Mouse (Mus musculus) small intestine, adult 2 months (tissue): ENCODE measurements at regions not wholly inside any gene's neighbourhood (a gene's known extent, or its start where the extent isn't known, plus 50 kb on each side); places are given as distances from the start of the nearest gene placed in this dataset.

Experiments used
- H3K27ac ChIP-seq: fragments of 200-500 bp; 2 replicates; pipeline ENCODE4 v1.5.1; 2012; ENCODE audit warnings: low read depth, low read length, control low read depth, inconsistent platforms; ENCODE audit not compliant: insufficient read depth
- H3K27me3 ChIP-seq: fragments of 200-500 bp; 2 replicates; pipeline ENCODE4 v1.6.1; 2012; ENCODE audit warnings: mild to moderate bottlenecking, moderate library complexity, low read length, inconsistent platforms; ENCODE audit not compliant: control insufficient read depth, insufficient read depth
- H3K36me3 ChIP-seq: fragments of 200-500 bp; 2 replicates; pipeline ENCODE4 v1.6.1; 2012; ENCODE audit warnings: mild to moderate bottlenecking, low read length, control low read depth, inconsistent platforms; ENCODE audit not compliant: control insufficient read depth, insufficient read depth
- H3K4me1 ChIP-seq: fragments of 200-500 bp; 2 replicates; pipeline ENCODE4 v1.6.1; 2012; ENCODE audit warnings: low read length, inconsistent platforms, mixed read lengths; ENCODE audit not compliant: control insufficient read depth, insufficient read depth, insufficient read length
- H3K4me3 ChIP-seq: fragments of 200-500 bp; 2 replicates; pipeline ENCODE4 v1.5.1; 2012; ENCODE audit warnings: low read depth, mild to moderate bottlenecking, control low read depth, inconsistent platforms, low read length, moderate library complexity
- CTCF ChIP-seq: fragments of 200-500 bp; IDR thresholded peaks from 2 replicates; pipeline ENCODE4 v1.5.1; 2012; ENCODE audit warnings: low read depth, mild to moderate bottlenecking, control low read depth, inconsistent platforms, low read length, moderate library complexity, mixed read lengths; ENCODE audit not compliant: insufficient replicate concordance, insufficient read length; ENCODE audit errors: extremely low read depth
- POLR2A ChIP-seq: fragments of 200-500 bp; IDR thresholded peaks from 2 replicates; pipeline ENCODE4 v1.6.1; 2012; ENCODE audit warnings: low read depth, mild to moderate bottlenecking, control low read depth, inconsistent platforms, low read length, moderate library complexity
- WGBS: fragments of 180-500 bp; shearing (Covaris S2); methylation state at CpG from one replicate; pipeline ENCODE4 v1.1.7; 2018; 5-methylcytosine and 5-hydroxymethylcytosine counted together

DNA sequence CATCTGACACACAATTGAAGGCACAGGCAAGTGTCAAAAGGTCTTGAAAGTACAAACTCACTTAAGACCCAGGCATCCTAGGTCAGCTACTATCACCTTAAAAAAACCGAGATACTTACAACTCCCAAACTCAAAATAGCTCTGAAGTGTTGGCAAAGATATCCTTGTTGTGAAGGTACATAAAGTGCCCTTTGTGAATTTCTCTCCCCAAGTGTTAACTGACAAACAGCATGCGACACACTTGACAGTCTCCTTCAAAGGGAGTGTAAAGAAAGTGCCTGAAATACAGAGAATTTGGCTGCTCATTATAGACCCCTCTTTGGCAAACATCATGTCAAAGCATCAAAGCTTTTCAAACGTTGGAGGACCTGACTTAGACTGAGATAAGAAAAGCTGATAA lies 2634.2 kb downstream of the 9330182O14Rik start:
- 18% methylated on average over 3 of the region's 3 CpGs for WGBS
- no peaks in the 10 kb centered on the region for H3K27me3 ChIP-seq
- no peaks in the 10 kb centered on the region for H3K4me1 ChIP-seq
- no peak for TF ChIP-seq POLR2A
- TF ChIP-seq CTCF = no peak
- no peak overlapping the region for H3K4me3 ChIP-seq
- no peak overlapping the region for H3K27ac ChIP-seq
- H3K36me3 ChIP-seq = no peaks in the 10 kb centered on the region

DNA sequence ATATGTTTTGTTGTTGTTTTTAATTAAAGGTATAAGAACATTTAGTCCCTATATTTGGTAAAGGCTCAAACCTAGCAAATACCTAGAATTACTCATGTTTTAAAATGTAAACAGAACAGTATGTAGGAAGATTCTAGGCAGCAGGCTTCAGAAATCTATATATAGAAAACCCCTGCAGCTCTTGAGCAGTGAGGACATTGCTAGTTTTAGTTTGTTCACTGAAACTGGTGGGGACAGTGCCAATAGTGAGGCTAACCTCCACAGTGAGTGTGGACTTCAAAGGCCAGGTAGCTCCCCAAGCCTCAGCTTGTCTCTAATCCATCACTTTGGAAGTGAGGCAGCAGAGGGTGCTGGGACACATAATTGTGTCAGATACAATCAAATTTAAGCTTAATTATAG lies 2645.7 kb downstream of the 9330182O14Rik start:
- no peaks in the 10 kb centered on the region for H3K36me3 ChIP-seq
- TF ChIP-seq POLR2A (no peak), CTCF (no peak)
- no peaks in the 10 kb centered on the region for H3K4me1 ChIP-seq
- no peak overlapping the region for H3K4me3 ChIP-seq
- H3K27me3 ChIP-seq = no peaks in the 10 kb centered on the region
- H3K27ac ChIP-seq = no peak overlapping the region

DNA sequence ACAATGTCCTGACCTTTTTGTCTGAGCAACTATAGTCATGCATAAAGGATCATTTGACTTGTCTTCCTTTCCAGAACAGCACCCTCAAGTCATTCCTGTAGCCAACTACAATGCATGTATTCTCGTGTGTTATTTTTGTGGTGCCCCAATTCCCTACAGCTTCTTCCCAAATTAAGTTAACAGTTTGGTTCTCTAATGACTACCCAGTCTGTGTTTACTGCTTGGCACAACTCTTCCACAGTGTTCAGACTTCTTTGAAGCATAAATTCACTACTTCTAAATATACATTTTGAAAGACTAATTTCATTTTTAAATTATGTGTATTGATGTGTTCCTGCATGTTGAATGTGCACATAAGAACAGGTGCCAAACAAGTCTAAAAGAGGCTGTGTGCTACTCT lies 2667.1 kb downstream of the 9330182O14Rik start:
- no peaks in the 10 kb centered on the region for H3K27me3 ChIP-seq
- H3K4me1 ChIP-seq = no peaks in the 10 kb centered on the region
- WGBS = 84% methylated on average over 1 of the region's 1 CpGs
- H3K27ac ChIP-seq = no peak overlapping the region
- H3K36me3 ChIP-seq = no peaks in the 10 kb centered on the region
- TF ChIP-seq CTCF = no peak
- TF ChIP-seq POLR2A = no peak
- no peak overlapping the region for H3K4me3 ChIP-seq

DNA sequence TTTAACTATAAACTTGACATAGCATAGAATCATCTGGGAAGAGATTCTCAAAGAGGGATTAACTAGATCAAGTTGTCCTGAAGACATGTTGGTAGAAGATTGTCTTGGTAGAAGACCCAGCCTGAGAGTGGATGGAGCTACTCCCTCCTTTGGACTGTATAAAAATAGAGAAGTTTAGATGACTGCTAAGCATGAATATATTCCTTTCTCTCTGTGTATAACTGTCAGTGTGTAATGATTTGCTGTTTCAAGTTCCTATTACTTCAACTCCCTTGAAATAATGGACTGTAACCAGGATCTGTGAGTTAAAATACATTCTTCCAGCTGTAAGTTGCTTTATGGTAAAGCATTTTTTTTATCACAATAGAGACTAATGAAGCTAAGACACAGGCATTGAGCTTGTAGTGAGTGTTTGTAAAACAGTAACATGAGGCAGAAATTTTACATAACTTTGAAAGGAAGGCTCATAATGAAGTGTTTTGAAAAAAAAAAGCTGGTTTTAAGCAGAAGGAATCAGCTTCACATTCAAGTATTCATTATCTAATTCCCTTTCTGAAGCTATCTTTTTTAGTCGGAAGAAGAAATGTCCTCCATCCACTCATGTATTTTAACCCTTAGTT lies 2676.8 kb downstream of the 9330182O14Rik start:
- TF ChIP-seq CTCF = no peak
- TF ChIP-seq POLR2A = no peak
- H3K27ac ChIP-seq = no peak overlapping the region
- WGBS = 83% methylated on average over 1 of the region's 1 CpGs
- no peaks in the 10 kb centered on the region for H3K36me3 ChIP-seq
- no peak overlapping the region for H3K4me3 ChIP-seq
- no peaks in the 10 kb centered on the region for H3K27me3 ChIP-seq
- no peaks in the 10 kb centered on the region for H3K4me1 ChIP-seq

- no peak overlapping the region for H3K4me3 ChIP-seq
- no peaks in the 10 kb centered on the region for H3K4me1 ChIP-seq
- TF ChIP-seq POLR2A (no peak), CTCF (no peak)
- no peaks in the 10 kb centered on the region for H3K36me3 ChIP-seq
- WGBS = 68% methylated on average over 4 of the region's 4 CpGs
- no peak overlapping the region for H3K27ac ChIP-seq
- no peaks in the 10 kb centered on the region for H3K27me3 ChIP-seq
Observed at GRCm38 (mm10) chr15:42815026-42815724, 2681.0 kb downstream of the 9330182O14Rik start.

DNA sequence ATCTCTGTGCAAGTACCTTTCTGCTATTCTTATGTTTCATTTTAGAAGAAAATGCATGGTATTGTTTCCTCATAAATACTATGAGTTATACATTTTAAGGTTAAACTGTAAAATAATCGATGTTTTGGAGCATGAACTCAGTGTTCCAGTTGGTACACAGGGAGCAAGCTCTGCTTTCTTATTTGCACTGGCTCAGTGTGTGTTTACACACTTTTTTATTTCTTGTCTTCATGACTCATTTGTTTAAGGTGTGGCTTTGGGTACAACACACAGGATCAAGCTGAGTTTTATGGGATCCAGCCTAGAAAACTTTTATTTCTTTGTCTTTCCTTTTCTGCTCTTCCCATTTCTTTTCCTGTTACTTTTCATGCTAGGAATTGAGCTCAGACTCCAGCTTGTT lies 2704.7 kb downstream of the 9330182O14Rik start:
- WGBS = 33% methylated on average over 1 of the region's 1 CpGs
- no peak for TF ChIP-seq POLR2A
- TF ChIP-seq CTCF = no peak
- no peak overlapping the region for H3K27ac ChIP-seq

DNA sequence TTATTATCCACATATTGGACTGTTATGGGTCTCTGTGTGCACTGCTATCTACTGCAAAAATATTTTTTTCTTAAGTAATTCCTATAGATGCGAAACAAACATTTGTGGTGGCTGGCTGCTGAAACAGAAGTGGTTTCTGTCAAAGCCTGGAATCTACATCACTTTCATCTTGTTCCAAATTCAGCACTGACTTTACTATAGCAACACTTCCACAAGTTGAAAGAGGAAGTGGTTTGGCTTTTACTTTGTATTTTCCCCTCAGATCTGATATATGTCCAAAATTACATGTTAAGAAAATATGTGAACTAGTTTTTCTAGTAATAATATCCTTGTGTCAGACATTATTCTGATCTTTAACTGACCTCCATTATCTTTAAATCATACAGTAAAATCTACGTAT lies 2715.8 kb downstream of the 9330182O14Rik start:
- H3K36me3 ChIP-seq = no peaks in the 10 kb centered on the region
- no peak overlapping the region for H3K4me3 ChIP-seq
- no peak overlapping the region for H3K27ac ChIP-seq
- H3K27me3 ChIP-seq = no peaks in the 10 kb centered on the region
- WGBS = 80% methylated on average over 2 of the region's 2 CpGs
- H3K4me1 ChIP-seq = no peaks in the 10 kb centered on the region
- TF ChIP-seq CTCF (no peak), POLR2A (no peak)

More for the DNA sequence above, 2704.7 kb downstream of the 9330182O14Rik start:
- no peaks in the 10 kb centered on the region for H3K36me3 ChIP-seq
- H3K4me1 ChIP-seq = no peaks in the 10 kb centered on the region
- H3K4me3 ChIP-seq = no peak overlapping the region
- no peaks in the 10 kb centered on the region; the same call in 1 of the 2 replicates for H3K27me3 ChIP-seq

GRCm38 (mm10) chr15:42872491-42872890 lies 2738.3 kb downstream of the 9330182O14Rik start:
- Histone ChIP-seq H3K27ac (no peak overlapping the region), H3K4me3 (no peak overlapping the region), H3K36me3 (no peaks in the 10 kb centered on the region), H3K4me1 (no peaks in the 10 kb centered on the region), H3K27me3 (no peaks in the 10 kb centered on the region)
- TF ChIP-seq CTCF (no peak), POLR2A (no peak)
- WGBS = 71% methylated on average over 2 of the region's 2 CpGs
